Mouse (Mus musculus): ENCODE data around the gene Hoxd9.

- TF ChIP-seq KAT2A (IDR thresholded peaks at IDR 0.05; ENCODE audit: insufficient replicate concordance, low read length) (no peak), CTCF (conservative IDR thresholded peaks at IDR 0.05 in 1 of 2, IDR thresholded peaks at IDR 0.05 in 1 of 2; ENCODE audit: low read depth in 2 of 2, low read length in 2 of 2) (no peak), POLR2A (IDR thresholded peaks at IDR 0.05; ENCODE audit: low read depth, low read length) (no peak), BHLHE40 (IDR thresholded peaks at IDR 0.05; ENCODE audit: low read depth, low read length) (no peak), ZC3H11A (IDR thresholded peaks at IDR 0.05; ENCODE audit: low read depth, low read length) (no peak), TCF12 (IDR thresholded peaks at IDR 0.05; ENCODE audit: low read depth, low read length) (no peak), NRF1 (IDR thresholded peaks at IDR 0.05; ENCODE audit: low read depth, low read length) (no peak), MAFK (IDR thresholded peaks at IDR 0.05; ENCODE audit: insufficient replicate concordance, low read length) (no peak), CHD2 (IDR thresholded peaks at IDR 0.05; ENCODE audit: low read length) (no peak), HCFC1 (IDR thresholded peaks at IDR 0.05; ENCODE audit: low read depth, low read length) (no peak), MYC (IDR thresholded peaks at IDR 0.05; ENCODE audit: low read depth, low read length) (no peak), USF2 (conservative IDR thresholded peaks at IDR 0.05; ENCODE audit: low read depth, low read length) (no peak)
Measured at GRCm38 (mm10) chr2:74703720-74704392, 6.3 kb downstream of the Hoxd9 start.

Measured in CH12.LX (cell line).